Mouse (Mus musculus) adrenal gland, adult 8-10 months (tissue): ENCODE data around the gene Zdhhc8. TPM values are rescaled to one million over a fixed set of nuclear protein-coding genes. Genes with fewer than 3 reads are reported as not detected.

Source experiments
- DNase-seq: peaks from one replicate; pipeline ENCODE4 v3.0.0; 2022
- total RNA-seq, 4 experiments: library from RNA; stranded (reverse); gene quantifications; 2 replicates each; pipeline ENCODE4 v1.2.4; 2022

The Zdhhc8 gene
- total RNA-seq: 10 to 100 TPM; 20.5 to 33.0 (median 27.2) TPM

DNA sequence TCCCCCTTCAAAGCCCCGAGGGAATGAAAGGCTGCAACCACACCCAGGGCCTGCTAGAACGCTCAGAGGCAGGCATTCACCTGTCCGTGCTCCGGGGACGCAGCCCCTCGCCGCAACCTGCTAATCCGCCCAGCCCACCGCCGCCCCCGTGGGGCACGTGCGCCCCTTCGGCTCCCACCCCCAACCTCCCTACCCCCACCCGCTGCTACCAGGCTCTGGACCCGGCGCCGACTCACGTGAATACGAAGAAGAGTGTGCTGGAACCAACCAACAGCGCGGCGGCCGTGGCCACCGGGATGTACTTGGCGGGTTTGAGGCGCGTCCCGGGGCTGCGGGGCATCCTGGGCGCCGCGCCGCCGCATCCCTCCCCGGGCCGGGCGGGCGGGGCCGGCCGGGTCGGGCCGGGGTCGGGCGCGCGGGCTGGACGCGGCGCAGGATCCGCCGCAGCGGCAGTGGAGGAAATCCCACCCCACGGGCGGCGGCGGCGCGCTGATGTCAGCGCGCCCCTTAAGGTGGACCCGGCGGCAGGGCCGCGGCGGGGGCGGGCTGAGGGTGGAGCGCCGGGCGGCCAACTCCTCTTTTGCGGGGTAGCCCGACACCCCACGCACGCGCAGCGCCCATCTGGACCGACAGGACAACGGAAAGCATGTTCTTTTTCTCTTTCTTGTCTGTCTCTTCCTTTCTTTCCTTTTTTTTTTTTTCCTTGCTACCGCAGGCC, at the start of gene Zdhhc8:
Gene Zdhhc8 (minus strand): TSS at position 466 of the 718 bp plus-strand sequence.
- DNase-seq: peak; percentile 66

DNA sequence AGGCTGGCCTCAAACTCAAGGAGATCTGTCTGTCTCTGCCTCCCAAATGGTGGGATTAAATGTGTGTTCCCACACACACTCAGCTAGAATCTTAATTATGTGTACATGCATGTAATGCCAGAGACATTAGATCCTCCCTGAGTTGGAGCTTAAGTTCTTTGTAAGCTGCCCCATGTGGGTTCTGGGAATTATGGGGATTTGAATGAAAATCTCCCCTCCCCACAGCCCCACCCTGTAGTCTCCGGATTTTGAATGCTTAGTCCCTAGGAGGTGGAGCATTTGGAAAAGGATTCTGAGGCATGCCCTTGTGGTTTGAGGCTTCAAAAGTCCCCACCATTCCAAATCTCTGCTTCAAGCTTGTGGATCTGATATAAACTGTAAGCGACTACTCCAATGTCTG, 40.2 kb upstream of the Zdhhc8 start:
- no peak for DNase-seq

DNA sequence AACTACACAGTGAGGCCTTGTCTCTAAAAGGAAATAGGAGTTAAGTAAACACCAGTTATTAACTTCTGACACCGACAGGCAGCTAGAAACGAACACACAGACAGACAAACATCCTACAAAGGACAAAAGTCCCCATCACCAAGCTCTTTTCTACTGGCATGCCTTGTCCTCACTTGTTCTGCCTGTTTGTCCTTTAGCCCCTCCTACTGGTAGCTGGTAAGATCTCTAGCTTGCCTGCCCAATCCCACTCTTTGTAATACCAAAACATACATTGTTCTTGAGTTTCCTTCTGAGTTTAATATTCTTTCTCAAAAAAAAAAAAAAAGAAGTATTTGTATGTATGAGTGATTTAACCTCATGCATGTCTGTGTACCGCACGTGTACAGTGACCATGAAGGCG, 33.2 kb upstream of the Zdhhc8 start:
- DNase-seq: no peak

DNA sequence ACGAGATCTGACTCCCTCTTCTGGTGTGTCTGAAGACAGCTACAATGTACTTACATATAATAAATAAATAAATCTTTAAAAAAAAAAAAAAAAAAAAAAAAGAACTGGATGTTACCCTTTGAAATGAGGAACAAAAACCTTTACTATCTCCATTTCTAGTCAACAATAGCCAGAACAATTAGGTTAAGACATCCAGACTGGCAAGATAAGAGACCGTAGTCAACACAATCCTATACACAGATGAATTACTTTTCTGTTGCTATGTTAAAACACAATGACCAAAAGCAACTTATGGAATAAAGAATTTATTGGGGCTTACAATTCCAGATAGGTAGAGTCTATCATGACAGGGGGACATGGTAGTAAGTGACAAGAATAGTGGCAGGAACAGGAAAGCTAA, 30.1 kb upstream of the Zdhhc8 start:
- DNase-seq: no peak

DNA sequence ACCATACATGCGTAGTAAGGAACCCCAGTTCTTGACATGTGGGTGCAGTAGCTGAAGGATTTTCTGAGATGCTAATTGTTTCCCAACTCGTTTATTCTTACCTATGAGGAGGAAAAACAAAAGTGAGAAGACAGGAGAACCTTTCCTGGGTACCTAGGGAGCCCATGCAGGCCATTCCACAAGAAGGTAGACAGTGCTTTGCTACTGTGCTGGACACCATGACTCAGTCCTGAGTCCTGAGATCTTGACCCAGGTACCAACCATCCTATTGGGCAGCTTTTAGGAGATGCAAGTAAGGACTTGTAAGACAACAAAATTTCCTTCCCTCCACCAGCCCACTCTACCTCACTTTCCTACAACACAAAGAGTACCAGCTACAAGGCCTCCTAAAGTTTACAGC, 23.3 kb upstream of the Zdhhc8 start, which contains the start of gene Gm49776:
Gene Gm49776 (minus strand): TSS at position 101 of the 400 bp plus-strand sequence.
- DNase-seq: no peak

DNA sequence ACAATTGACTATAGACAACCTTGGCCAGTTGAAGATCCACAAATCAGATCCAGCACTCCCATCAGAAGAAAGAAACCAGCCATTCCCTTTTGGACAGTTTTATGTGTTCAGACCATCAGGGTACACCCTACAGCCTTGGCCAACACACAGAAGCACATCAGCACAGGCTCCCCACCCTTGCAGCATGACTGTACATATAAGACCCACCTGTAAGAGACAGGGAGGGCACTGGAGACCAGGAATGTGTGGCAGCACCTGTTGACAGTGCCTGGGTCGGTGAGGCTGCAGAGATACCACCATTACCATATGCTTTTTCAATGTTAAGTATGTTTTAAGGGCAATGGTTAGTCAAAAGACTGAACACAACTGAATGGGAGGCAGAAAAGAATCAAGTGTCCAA, 18.9 kb upstream of the Zdhhc8 start:
- no peak for DNase-seq

DNA sequence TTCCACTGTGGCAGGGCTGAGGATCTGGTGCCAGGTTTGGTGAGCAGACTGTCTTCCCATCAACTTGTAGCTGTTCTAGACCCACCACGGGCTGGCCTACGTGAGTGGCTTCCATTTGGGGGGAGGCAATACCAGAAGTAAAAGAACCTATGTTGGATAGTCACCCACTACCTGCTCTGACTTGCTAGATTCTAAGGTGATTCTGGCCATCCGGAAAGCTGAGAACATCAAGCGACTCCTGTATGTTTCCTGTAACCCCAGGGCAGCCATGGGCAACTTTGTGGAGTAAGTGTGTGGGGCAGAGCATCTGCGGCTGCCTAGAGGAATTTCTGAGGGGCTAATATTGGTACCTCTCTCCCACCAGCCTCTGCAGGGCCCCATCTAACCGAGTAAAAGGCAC, 17.8 kb upstream of the Zdhhc8 start:
- no peak for DNase-seq

DNA sequence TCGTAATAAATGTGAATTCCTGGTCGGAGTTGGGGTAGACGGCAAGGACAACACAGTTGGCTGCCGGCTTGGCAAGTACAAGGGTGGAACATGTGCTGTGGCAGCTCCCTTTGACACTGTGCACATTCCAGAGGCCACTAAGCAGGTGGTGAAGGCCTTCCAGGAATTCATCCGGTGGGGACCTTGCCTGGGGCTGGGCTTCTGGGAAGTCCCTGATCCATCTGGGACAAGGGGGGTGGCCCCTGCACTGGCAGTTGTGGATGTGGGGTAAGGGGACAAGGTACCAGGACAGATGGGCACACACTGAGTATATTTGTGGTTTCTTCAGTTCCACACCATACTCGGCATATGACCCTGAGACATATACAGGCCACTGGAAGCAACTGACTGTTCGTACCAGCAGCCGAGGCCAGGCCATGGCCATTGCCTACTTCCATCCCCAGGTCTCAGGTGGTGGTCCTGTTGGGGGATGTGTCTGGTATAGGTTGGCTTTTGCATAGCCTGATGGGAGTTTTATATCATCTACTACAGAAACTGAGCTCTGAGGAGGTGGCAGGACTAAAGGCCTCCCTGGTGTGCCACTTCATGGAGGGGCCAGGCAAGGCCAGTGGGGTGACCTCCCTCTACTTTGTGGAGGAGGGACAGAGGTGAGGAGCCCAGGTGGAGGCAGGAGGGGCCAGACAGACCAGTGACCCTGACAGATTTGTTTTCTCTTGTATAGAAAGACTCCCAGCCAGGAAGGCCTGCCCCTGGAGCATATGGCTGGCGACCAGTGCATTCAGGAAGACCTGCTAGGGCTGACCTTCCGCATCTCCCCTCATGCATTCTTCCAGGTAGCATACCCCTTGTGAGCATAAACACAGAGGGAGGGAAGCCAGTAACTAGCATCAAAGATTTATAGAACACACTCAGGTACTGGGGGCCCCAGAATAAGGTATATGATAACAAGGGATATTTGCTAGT, 16.2 kb upstream of the Zdhhc8 start:
- DNase-seq: no peak

DNA sequence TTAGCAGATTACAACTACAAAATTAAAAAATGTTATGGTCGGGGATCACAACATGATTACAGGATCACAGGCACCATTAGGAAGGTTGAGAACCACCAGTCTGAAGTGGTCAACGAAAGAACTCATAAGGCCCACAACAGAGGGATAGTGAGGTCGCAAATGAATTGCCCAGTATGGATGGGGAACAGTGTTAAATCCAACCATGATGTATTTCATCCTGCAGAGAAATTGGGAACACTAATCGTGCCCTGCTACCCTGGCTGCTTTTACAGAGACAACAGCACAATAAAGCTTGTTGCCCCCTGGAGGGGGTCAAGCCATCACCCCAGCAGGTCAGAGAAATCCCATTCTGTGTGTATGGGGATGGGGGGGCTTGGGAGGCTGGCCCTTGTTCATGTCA, 15.3 kb upstream of the Zdhhc8 start:
- no peak for DNase-seq

DNA sequence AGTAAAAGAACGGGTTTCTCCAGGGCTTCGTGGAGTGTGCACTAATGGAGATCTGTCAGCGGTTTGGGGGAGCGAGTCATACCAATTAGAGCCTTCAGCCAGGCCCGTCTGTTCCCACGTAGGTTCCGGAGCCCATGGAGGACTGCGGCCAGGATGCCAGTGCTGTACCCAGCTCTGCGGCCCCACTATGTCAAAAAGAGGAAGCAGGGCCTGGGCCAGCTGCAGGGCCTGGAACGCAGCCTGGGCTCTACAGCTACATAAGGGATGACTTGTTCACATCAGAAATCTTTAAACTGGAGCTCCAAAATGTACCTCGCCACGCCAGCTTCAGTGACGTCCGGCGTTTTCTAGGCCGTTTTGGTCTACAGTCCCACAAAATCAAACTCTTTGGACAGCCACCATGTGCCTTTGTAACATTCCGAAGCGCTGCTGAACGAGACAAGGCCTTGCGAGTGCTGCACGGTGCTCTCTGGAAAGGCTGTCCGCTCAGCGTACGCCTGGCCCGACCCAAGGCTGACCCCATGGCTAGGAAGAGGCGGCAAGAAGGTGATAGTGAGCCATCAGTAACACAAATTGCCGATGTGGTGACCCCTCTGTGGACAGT, 14.5 kb upstream of the Zdhhc8 start:
- DNase-seq: peak; percentile 38

DNA sequence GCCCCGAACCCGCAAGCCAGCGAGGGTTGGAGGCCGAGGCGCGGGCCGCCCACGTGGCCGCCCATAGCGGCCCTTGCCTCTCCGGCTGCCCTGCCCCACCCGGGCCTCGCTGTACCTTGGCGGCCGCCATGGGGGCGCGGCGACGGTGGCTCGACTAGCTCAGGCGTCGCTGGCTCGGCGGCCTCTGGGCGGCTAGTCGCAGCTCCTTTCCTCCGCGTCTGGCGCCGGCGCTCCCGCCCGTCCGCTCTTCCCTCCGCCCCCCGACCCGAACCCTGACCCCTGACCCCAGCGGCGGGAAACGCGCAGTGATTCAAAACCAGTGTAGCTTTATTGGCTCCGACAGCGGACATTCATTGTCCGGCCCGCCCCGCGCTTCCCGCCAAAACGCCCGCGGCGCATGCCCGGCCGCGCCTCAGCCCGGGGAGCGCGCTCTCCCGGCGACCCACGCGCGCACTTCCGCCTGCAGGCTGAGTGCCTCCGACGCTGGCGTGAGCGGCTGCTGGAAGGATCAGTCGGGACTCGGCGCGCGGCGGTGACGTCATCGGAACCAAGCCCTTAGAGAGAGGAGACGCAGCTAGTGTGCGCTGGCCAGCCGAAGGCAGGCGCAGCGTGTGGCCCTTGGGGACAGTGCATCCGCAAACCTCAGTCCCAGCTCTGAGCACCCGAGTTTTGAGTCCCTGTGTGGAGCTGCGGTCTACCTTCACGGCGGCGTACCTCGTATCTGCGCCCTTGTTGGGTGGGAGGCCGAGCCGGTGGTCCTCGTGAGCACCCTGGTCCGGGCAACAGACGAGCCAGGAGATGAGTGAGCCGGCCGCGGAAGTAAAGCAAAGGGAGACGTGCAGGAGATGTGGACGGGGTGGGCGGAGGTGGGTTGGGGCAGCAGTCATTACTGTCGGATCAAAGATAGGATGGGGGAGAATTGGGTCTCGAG, 13.8 kb upstream of the Zdhhc8 start, which contains the start of the genes Trmt2a and Ranbp1:
Gene Trmt2a (plus strand): TSS at position 247 of the 931 bp plus-strand sequence.
Gene Ranbp1 (minus strand): TSS at position 300 of the 931 bp plus-strand sequence.
- peak; percentile 99 for DNase-seq

DNA sequence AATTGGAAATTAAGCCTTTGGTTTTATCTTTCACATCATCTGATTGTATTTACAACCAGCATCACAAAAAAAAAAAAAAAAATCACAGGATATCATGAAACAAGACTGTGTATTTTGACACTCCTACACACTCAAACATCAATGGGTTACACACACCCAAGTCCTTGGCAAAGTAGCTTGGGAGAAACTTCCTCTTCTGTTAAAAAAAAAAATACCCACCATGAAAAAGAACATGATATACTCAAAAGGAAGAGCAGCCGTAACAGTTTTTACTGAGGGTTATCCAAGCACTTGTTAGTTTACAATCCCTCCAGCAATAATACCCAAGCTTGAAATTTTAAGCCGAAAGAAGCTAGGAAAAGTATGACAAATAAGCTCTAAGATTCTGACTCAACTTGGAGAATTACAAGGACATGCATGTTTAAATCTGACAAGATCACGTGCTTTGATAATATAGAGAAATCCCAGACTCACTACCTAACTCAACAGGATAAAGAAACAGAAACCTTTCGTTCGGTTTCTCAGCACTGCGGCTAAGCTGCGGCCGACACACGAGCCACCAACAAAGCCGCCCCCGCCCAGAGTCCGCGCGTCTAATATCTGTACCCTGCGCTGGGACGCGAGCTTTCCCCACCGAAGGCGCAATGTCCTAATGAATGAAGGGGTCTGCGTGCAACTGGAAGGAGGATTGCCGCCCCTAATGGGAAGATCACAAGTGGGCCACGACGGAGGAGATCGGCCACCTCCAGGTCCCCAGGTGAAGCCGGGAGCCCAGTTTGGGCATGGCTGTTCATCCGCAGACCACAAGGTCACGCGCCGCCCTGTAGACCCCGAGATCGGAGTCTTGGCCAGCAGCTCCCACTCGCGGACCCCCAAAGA, 12.8 kb upstream of the Zdhhc8 start:
- DNase-seq: no peak

DNA sequence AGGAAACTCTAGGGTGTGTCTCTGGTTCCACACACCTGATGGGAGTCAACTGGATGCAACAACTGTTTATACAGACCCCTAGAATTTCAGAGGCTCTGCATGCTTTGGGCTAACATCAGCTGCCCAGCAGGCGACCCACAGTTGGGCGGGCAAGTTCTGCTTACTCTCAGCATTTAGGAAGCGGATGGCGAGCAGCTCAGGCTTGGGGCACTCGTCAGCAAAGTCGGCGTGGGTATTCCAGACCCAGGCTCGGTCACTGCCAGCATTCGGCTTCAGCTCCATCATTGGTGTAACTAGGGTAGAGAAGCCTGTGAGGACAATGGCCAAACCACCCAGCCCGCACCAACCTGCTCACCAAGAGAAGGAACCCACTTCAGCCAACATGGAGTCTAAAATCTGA, 6.6 kb upstream of the Zdhhc8 start:
- no peak for DNase-seq

DNA sequence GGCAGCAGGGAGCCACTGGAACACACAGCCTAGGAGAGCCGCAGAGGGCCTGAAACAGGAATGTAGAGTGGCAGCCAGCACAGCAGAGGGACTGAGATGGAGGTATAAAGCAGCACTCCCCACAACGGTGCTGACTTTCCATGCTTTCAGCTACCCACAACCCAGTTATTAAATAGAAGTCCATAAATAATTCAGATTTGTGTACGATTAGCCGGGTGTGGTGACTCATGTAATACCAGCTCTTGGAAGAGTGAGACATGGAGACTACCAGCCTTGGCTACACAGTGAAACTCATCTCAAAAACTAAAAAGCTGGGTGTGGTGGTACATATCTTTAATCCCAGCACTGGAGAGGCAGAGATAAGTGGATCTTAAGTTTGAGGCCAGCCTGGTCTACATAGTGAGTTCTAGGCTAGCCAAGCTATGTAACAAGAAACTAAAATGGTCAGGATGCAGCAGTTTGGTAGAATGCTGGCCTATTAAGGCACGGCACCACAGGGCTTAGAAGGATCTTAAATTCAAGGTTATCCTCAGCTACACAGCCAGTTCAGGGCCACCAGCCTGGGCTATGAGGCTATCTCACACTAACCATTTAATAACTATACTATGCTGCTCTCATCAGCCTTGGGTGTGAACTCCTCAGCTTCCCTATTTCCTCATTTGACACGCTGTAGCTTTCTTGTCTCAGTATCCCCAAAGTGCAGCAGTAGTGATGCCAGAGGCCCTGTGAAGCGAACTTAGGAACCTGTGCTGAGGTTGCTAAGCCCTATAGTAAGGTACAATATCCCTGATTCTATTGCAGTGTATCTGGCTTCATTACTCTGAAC, 2.0 kb upstream of the Zdhhc8 start:
- no peak for DNase-seq

DNA sequence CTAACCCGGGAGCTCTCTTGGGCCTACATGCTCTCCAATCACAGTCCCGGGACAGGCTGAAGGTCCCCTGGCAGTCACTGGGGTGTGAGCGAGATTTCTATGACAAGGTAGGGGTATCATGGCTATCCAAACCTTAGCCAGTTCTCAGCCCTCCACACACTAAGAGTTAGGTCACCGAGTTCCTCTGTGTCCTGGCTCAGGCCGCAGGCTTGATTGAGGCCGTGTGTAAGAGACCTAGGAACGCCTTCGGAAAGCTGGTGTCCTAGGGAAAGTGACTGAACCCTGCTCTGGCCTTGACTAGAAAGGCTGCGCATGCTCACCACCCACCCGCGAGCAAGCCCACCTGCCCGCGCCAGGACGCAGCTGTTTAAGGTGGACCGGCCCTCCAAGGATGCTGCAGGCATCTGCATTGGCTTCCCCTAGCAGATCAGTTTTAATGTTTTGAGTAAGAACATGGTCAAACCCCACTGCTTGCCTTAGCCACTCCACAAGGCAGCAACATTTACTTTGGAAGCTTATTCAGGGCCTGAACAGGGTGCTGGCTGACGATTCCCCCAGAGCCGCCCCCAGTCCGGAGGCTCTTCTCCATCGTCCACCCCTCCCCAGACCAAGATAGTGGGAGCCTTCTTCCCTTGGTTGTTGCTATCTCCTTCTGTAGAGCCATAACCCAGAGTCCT, 591 bp upstream of the Zdhhc8 start:
- DNase-seq: peak; percentile 74

DNA sequence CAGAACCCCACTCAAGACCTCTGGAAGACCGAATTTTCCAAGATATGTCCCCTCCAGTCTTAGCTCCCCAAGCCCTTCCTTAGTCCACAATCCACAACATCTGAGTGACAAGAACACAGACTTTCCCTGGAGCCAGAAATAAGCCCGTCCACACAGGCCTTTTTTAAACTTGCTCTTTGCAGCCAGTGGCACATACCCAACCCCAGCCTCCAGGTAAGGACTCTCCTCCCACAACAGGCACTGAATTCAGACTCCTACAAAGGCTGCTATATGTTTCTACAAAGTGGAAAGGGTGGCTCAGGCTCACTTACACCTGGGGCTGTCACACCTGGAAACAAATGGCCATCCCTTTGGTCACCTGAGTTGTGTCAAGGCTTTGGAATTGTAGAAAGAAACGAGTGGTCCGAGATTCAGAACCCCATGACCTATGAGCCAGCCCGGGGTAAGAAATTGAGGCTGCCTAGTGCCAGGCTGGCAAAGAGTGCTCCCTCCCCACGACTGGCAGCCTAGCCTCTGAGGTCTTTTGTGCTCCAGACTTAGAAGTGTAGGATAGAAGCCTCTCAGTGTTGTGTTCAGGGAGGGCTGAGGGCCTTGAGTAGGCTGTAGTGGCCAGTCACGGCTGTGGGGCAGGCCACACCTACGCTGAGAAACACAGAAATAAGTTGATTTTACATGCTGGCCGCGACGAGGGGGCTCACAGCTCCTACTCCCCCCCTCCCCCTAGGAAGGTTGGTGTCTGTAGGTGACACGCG, 841 bp downstream of the Zdhhc8 start:
- no peak for DNase-seq

DNA sequence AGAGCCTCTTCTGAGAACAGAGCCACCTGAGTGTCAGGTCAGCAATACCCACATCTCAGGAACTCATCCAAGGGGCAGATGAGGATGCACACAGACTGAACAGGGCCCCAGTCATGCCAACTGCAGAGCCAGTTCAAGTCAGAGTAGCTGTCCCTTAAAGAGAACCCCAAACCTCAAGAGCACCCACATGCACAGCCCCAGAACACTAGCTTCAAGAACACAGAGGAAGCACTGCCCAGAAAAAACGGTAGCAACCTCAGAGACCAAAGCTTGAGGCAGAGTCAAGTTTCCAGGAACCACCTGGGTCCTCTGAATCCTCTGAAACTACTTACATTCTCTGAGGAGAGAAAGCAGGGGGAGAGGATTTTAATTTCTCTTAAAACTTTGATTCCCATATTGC, 1.5 kb downstream of the Zdhhc8 start:
- DNase-seq: no peak

DNA sequence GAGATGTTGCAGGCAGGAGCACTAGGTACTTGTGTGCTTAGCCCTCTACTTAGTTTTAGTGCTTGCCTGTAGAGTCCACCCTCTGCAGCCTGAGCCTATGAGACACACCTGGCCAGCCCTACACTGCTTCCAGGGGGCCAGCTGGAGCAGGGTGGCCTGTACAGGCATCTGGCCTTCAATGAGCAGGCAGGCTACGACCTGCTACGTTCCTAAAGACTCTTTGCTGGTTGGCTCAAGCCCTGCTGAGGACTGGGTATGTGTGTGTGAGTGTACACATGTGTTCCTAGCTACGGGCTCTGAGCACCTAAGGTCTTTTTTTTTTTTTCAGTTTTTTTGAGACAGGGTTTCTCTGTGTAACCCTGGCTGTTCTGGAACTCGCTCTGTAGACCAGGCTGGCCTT, 3.5 kb downstream of the Zdhhc8 start:
- no peak for DNase-seq
